In the genomic region with DNA sequence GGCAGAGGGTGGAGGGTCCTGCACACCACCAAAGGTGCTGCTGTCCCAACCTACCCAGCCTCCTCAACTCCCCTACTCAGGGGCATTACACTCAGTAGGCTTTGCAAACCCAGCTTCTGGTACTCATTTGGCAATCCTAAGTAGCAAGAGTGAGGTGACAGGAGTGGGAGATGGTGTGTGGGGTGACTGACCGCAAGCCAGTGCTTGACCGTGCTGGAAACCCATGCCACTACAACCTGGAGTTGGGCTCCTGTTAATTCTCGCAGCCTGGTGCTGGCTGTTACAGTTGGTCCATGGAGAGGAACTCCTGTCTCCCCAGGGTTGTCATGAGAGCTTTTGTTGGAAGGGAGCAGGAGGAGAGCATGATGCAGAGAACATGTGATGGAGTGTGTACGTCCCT, we compare ENCODE assay signal across 40 mouse cellular contexts. TPM values are rescaled to one million over a fixed set of nuclear protein-coding genes. Genes with fewer than 3 reads are reported as not detected.
"Had no signal": no experiment of that assay in that cellular context is flagged by ENCODE, and none has a peak within 500 bp of the region (broad histone marks: within the 10 kb centered on the region; RNA-seq: fewer than 3 reads in every experiment).

No protein-coding gene starts in this region.

- H3K27ac ChIP-seq: heart, adult 2 months; heart, embryonic 15.5 days; hindbrain, embryonic 14.5 days; kidney, embryonic 15.5 days; kidney, postnatal 0 days; limb, embryonic 13.5 days; limb, embryonic 15.5 days; liver, embryonic 13.5 days; liver, embryonic 15.5 days had no signal

- H3K9me3 ChIP-seq: heart, embryonic 13.5 days; heart, embryonic 15.5 days; kidney, embryonic 15.5 days; limb, embryonic 13.5 days; limb, embryonic 15.5 days; liver, embryonic 13.5 days; liver, embryonic 15.5 days had no signal

- DNase-seq: gastrocnemius, postnatal 14 days; gastrocnemius, postnatal 36 days; heart, adult 11 months; heart, adult 2 months; heart, postnatal 14 days; heart, postnatal 36 days; kidney, adult 11 months; kidney, adult 2 months; kidney, adult 9 months; kidney, postnatal 14 days; kidney, postnatal 36 days; layer of hippocampus, adult 9-11 months; layer of hippocampus, postnatal 36 days; left cerebral cortex, postnatal 4 days; liver, embryonic 13.5 days had no signal

- ATAC-seq: hindbrain, embryonic 16.5 days; intestine, embryonic 16.5 days had no signal

- H3K4me2 ChIP-seq: heart, embryonic 15.5 days; hindbrain, embryonic 14.5 days; liver, embryonic 13.5 days; liver, embryonic 15.5 days had no signal

- H3K9ac ChIP-seq: heart, embryonic 13.5 days; heart, embryonic 15.5 days; hindbrain, embryonic 14.5 days; limb, embryonic 15.5 days; liver, embryonic 13.5 days; liver, embryonic 15.5 days had no signal

- H3K4me3 ChIP-seq: heart, adult 2 months; heart, embryonic 13.5 days; heart, embryonic 15.5 days; limb, embryonic 13.5 days; limb, embryonic 15.5 days; liver, embryonic 13.5 days; liver, embryonic 15.5 days had no signal

RNA-seq across cellular contexts. Expression of a gene that starts 2.3 kb away (rescaled TPM):
- total RNA-seq: gastrocnemius, postnatal 14 days; heart, adult 2 months; heart, postnatal 14 days; heart, postnatal 36 days; hematopoietic stem cell, adult 5-6 weeks; layer of hippocampus, adult 18-20 months; layer of hippocampus, adult 8-10 months; layer of hippocampus, postnatal 14 days; layer of hippocampus, postnatal 36 days; left cerebral cortex, adult 18-20 months; left cerebral cortex, adult 8-10 months; left cerebral cortex, postnatal 10 days; left cerebral cortex, postnatal 25 days; left cerebral cortex, postnatal 4 days had no signal
- polyA plus RNA-seq: heart, adult 2 months; heart, embryonic 11.5 days; heart, embryonic 13.5 days; heart, embryonic 15.5 days; heart, postnatal 0 days; hindbrain, embryonic 11.5 days; hindbrain, embryonic 14.5 days; hindbrain, embryonic 16.5 days; intestine, embryonic 14.5 days; kidney, adult 2 months; kidney, embryonic 15.5 days; limb, embryonic 13.5 days; limb, embryonic 15.5 days had no signal

RNA-seq across cellular contexts. Expression of a gene that starts 30.3 kb away (rescaled TPM):
- total RNA-seq: gastrocnemius, adult 18-20 months; gastrocnemius, adult 8-10 months; gastrocnemius, postnatal 14 days; gastrocnemius, postnatal 36 days; heart, adult 2 months; heart, postnatal 36 days; hematopoietic stem cell, adult 5-6 weeks; layer of hippocampus, adult 18-20 months; layer of hippocampus, adult 8-10 months; layer of hippocampus, postnatal 14 days; layer of hippocampus, postnatal 36 days; left cerebral cortex, adult 18-20 months; left cerebral cortex, adult 8-10 months; left cerebral cortex, postnatal 10 days; left cerebral cortex, postnatal 25 days; left cerebral cortex, postnatal 4 days had no signal
- polyA plus RNA-seq: gonadal fat pad, adult 2 months; heart, embryonic 11.5 days; heart, embryonic 13.5 days; heart, postnatal 0 days; hindbrain, embryonic 11.5 days; hindbrain, embryonic 14.5 days; hindbrain, embryonic 16.5 days; kidney, embryonic 15.5 days; limb, embryonic 15.5 days had no signal

RNA-seq across cellular contexts. Expression of a gene that starts 35.3 kb away (rescaled TPM):
- total RNA-seq: gastrocnemius, postnatal 14 days; heart, adult 2 months; heart, postnatal 14 days; heart, postnatal 36 days; hematopoietic stem cell, adult 5-6 weeks; layer of hippocampus, postnatal 14 days; left cerebral cortex, postnatal 10 days; left cerebral cortex, postnatal 4 days had no signal
- polyA plus RNA-seq: heart, embryonic 11.5 days; heart, embryonic 13.5 days; heart, embryonic 15.5 days; heart, postnatal 0 days; hindbrain, embryonic 11.5 days; hindbrain, embryonic 14.5 days; hindbrain, embryonic 16.5 days; limb, embryonic 13.5 days; limb, embryonic 15.5 days had no signal
